Mouse (Mus musculus) frontal cortex, adult (tissue): ENCODE results near the gene Xpo4.
A peak's percentile ranks its signal among the peaks of the same experiment; 100 is the strongest.
"Not testable (repeated sequence)": the region's sequence is repeated elsewhere in the genome, so short reads cannot be mapped to it uniquely, and the experiment has no call there.

ENCODE experiments used
- ATAC-seq: cut with Nextera tagmentation; 2 replicates; pipeline ENCODE4 v1.9.2; 2017; ENCODE audit warnings: mild to moderate bottlenecking, moderate library complexity, mixed read lengths; ENCODE audit not compliant: low TSS enrichment

Xpo4 gene

GRCm38 (mm10) chr14:57682751-57683150 lies 17.5 kb upstream of the Xpo4 start:
- ATAC-seq, result no peak

GRCm38 (mm10) chr14:57679958-57680535 lies 14.8 kb upstream of the Xpo4 start:
- peak; percentile 88 for ATAC-seq

GRCm38 (mm10) chr14:57679523-57679922 lies 14.3 kb upstream of the Xpo4 start:
- no peak for ATAC-seq

GRCm38 (mm10) chr14:57675481-57675880 lies 10.3 kb upstream of the Xpo4 start:
- no peak for ATAC-seq

- no peak for ATAC-seq
These were observed 359 bp upstream of the Xpo4 start for GRCm38 (mm10) chr14:57665628-57665950.

GRCm38 (mm10) chr14:57664311-57664821 lies 864 bp downstream of the Xpo4 start:
- peak; percentile 47 for ATAC-seq

GRCm38 (mm10) chr14:57663630-57664029 lies 1.6 kb downstream of the Xpo4 start:
- no peak for ATAC-seq

- ATAC-seq, result no peak
These were observed 6.9 kb downstream of the Xpo4 start for GRCm38 (mm10) chr14:57658301-57658700.

GRCm38 (mm10) chr14:57657500-57657899 lies 7.7 kb downstream of the Xpo4 start:
- ATAC-seq, result no peak

GRCm38 (mm10) chr14:57656519-57656918 lies 8.7 kb downstream of the Xpo4 start:
- ATAC-seq, result not testable (repeated sequence)

- no peak for ATAC-seq
These were observed 15.7 kb downstream of the Xpo4 start for GRCm38 (mm10) chr14:57649501-57649900.

- ATAC-seq, result no peak
These were observed 19.1 kb downstream of the Xpo4 start for GRCm38 (mm10) chr14:57646155-57646554.

GRCm38 (mm10) chr14:57639153-57639552 lies 26.1 kb downstream of the Xpo4 start:
- no peak for ATAC-seq

- no peak for ATAC-seq
These were observed 31.1 kb downstream of the Xpo4 start for GRCm38 (mm10) chr14:57634141-57634540.

GRCm38 (mm10) chr14:57629595-57629994 lies 35.6 kb downstream of the Xpo4 start:
- ATAC-seq, result no peak

- ATAC-seq, result no peak
These were observed 42.3 kb downstream of the Xpo4 start for GRCm38 (mm10) chr14:57622934-57623333.

GRCm38 (mm10) chr14:57621699-57622098 lies 43.5 kb downstream of the Xpo4 start:
- ATAC-seq, result no peak

GRCm38 (mm10) chr14:57620598-57621236 lies 44.5 kb downstream of the Xpo4 start:
- no peak for ATAC-seq

- ATAC-seq, result peak; percentile 67
These were observed 45.7 kb downstream of the Xpo4 start for GRCm38 (mm10) chr14:57619487-57619886.

GRCm38 (mm10) chr14:57617675-57618074 lies 47.6 kb downstream of the Xpo4 start:
- no peak for ATAC-seq

GRCm38 (mm10) chr14:57616339-57616965 lies 48.8 kb downstream of the Xpo4 start:
- no peak for ATAC-seq

- ATAC-seq, result peak; percentile 86
These were observed 49.4 kb downstream of the Xpo4 start for GRCm38 (mm10) chr14:57615828-57616227.

GRCm38 (mm10) chr14:57611034-57611433 lies 54.2 kb downstream of the Xpo4 start:
- ATAC-seq, result no peak
